Mouse (Mus musculus): ENCODE results near the gene Gm38431.

The Gm38431 gene

GRCm38 (mm10) chr9:21041308-21041707 lies 50.5 kb downstream of the Gm38431 start:
- no peak for DNase-seq (ENCODE audit: low read depth)

- no peak for DNase-seq (ENCODE audit: low read depth)
Observed at GRCm38 (mm10) chr9:21039779-21040178, 52.0 kb downstream of the Gm38431 start.

- no peak for DNase-seq (ENCODE audit: low read depth)
Observed at GRCm38 (mm10) chr9:21037481-21037891, 54.3 kb downstream of the Gm38431 start.

DNA sequence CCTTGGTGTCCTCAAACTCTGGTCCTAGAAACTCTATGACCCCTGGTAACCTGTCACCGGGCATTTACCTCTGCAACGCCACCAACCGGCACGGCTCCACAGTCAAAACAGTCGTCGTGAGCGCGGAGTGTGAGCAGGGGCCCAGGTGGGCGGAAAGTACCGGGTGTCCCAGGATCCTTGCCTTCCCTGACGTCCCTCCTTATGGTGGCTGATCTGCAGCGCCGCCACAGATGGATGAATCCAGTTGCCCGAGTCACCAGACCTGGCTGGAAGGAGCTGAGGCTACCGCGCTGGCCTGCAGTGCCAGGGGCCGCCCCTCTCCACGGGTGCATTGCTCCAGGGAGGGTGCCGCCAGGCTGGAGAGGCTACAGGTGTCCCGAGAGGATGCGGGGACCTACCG lies 55.1 kb downstream of the Gm38431 start:
- DNase-seq (ENCODE audit: low read depth) = no peak

- DNase-seq (ENCODE audit: low read depth) = no peak
Observed at GRCm38 (mm10) chr9:21036161-21036560, 55.6 kb downstream of the Gm38431 start.

DNA sequence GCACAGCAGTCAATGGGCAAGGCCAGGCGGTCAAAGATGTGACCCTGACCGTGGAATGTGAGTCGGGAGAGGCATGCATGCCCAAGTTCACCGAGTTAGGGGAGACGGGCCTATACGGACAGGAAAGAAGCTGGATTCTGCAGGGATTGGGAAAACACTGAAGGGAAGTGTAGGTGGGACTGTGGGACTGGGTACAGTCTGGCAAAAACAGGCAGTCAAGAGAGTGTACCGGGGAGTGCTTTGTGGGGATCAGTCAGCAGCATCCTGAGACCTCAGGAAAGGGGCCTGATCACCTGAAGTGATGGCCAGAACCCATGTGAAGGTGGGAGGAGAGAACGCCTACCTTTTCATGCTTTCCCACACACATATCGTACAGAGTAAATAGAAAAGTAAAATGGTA lies 56.2 kb downstream of the Gm38431 start:
- no peak for DNase-seq (ENCODE audit: low read depth)

DNA sequence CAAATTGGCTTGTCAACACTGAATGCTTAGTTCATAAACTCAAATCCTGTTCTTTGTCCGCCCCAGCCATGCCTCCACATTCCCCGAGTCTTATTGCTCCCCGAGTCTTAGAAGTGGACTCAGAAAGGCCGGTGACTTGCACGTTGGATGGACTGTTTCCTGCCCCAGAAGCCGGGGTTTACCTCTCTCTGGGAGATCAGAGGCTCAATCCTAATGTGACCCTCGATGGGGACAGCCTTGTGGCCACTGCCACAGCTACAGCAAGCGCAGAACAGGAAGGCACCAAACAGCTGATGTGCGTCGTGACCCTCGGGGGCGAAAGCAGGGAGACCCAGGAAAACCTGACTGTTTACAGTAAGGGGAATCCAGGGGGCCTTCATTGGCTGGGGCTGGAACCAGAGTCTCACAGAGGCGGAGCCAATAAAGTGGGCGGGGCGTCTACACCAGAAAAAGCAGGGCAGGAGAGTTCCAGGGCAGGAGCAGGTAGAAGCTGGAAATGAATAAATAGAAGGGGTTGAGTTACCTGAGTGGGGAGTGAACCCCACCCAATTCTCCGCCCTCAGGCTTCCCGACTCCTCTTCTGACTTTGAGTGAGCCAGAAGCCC lies 57.2 kb downstream of the Gm38431 start:
- DNase-seq (ENCODE audit: low read depth) = no peak

GRCm38 (mm10) chr9:21033136-21033535 lies 58.7 kb downstream of the Gm38431 start:
- DNase-seq (ENCODE audit: low read depth) = peak; percentile 72

- DNase-seq (ENCODE audit: low read depth) = no peak
Observed at GRCm38 (mm10) chr9:21032491-21032890, 59.3 kb downstream of the Gm38431 start.

DNA sequence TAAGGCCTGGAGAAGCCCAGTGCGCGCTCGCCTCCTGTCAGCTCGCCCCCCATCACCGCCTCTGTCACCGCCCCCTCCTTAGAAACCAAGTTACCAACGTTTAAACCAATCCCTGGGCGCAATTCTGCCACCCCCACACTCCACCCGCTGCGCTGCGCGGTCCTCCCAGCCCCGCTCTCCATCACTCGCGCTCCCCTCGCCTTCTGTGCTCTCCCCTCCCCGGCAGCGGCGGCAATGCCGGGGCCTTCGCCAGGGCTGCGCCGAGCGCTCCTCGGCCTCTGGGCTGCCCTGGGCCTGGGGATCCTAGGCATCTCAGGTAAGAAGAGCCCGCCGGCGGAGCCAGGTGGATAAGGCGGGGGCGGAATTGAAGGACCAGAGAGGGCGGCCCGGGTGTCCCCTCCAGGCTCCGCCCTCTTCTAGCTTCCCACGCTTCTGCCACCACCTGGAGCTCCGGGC lies 59.9 kb downstream of the Gm38431 start, which contains the start of gene Icam5:
Gene Icam5 (plus strand): TSS at position 178 of the 456 bp plus-strand sequence.
- DNase-seq (ENCODE audit: low read depth) = no peak

GRCm38 (mm10) chr9:21031251-21031895 lies 60.4 kb downstream of the Gm38431 start:
- peak; percentile 47 for DNase-seq (ENCODE audit: low read depth)

DNA sequence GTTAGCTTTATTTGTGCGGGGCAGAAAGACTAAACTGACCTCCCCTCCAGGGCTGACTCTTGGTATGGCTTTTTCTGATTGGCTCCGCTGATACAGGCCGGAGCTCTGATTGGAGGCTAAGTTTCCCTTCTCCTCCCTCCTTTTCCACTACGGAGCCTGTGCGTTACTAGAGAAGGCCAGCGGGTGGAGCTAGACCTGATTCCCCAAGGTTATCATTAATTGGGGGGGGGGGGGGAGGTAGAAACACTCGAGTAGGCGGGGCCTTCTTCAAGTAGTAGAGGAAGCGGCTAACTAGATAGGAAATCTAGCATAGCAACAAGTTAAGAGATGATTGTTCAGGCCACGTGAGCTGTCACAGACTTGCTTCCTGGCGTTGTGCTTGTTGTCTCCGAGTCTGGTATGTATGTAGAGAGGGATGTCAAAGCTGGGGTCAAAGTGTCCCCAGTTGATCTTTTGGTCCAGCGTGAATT lies 61.0 kb downstream of the Gm38431 start:
- peak; percentile 95 for DNase-seq (ENCODE audit: low read depth)

DNA sequence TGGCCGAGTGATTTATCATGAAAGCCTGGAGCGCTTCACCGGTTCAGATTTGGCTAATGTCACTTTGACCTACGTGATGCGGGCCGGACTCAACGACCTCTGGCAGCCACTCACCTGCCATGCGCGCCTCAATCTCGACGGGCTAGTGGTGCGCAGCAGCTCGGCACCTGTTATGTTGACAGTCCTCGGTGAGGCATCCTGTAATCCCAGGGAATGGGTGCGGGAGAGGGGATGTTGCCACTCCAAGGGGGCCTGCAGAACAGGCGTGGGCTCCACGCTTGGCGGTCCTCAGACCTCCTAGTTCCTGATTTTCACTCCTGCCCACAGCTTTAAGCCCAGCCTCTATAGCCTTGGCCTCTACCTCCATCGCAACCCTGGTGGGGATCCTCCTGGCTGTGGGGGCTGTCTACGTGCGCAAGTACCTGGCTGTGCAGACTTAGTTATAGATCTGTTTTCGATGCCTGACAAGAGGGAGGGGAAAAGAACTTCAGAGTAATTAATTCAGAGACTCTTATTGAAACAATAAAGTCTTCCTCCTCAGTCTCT lies 61.7 kb downstream of the Gm38431 start:
- no peak for DNase-seq (ENCODE audit: low read depth)

DNA sequence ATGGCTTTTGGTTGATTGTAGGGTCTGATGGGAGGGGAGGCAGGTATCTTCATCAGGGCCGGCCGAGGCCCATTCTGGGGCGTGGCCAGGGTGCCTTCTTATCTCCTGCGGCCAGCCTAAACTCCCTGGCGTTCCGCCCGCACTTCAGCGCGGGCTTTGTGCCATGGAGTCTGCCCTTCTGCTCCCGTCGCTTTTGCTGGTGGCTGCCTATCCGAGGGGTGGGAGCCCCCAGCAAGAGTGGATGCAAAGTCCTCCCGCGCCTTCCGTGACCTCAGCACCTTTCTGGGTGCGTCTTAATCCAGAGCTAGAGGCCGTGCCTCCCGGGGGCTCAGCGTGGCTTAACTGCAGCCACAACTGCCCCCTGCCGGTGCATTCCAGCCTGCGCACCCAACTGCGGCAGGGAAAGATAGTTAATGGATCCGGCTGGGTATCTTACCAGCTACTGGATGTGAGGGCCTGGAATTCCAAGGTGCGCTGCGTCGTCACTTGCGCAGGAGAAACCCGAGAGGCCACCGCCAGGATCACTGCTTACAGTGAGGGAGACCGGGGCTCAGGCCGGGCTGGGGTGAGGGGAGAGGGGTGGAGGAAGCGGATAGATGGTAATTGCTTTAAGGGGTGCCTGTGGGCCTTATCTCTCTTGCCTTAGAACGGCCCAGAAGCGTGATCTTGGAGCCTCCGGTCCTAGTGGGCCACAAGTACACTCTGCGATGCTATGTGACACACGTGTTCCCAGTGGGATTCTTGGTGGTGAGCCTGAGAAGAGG lies 62.3 kb downstream of the Gm38431 start, which contains the start of gene Icam4:
Gene Icam4 (plus strand): TSS at position 83 of the 764 bp plus-strand sequence.
- DNase-seq (ENCODE audit: low read depth) = no peak

GRCm38 (mm10) chr9:21028560-21029110 lies 63.2 kb downstream of the Gm38431 start:
- DNase-seq (ENCODE audit: low read depth) = no peak

DNA sequence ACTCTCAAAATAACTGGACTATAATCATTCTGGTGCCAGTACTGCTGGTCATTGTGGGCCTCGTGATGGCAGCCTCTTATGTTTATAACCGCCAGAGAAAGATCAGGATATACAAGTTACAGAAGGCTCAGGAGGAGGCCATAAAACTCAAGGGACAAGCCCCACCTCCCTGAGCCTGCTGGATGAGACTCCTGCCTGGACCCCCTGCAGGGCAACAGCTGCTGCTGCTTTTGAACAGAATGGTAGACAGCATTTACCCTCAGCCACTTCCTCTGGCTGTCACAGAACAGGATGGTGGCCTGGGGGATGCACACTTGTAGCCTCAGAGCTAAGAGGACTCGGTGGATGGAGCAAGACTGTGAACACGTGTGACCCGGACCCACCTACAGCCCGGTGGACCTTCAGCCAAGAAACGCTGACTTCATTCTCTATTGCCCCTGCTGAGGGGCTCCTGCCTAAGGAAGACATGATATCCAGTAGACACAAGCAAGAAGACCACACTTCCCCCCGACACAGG lies 64.0 kb downstream of the Gm38431 start:
- no peak for DNase-seq (ENCODE audit: low read depth)

- no peak for DNase-seq (ENCODE audit: low read depth)
Observed at GRCm38 (mm10) chr9:21026849-21027248, 64.9 kb downstream of the Gm38431 start.

DNA sequence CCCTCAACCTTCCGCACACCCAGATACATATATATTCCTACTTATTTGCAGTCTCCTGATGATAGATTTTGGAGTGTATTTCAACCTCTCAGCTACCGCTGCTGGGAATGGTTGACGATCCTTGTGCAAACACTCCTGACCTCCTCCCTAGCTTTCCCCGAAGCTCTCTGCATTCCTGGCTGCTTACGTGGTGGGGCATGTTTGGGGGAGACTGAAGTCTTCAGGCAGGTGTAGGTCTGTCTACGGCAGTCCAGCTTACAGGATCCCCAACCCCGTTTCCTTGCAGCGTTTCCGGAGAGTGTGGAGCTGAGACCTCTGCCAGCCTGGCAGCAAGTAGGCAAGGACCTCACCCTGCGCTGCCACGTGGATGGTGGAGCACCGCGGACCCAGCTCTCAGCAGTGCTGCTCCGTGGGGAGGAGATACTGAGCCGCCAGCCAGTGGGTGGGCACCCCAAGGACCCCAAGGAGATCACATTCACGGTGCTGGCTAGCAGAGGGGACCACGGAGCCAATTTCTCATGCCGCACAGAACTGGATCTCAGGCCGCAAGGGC lies 66.5 kb downstream of the Gm38431 start:
- no peak for DNase-seq (ENCODE audit: low read depth)

DNA sequence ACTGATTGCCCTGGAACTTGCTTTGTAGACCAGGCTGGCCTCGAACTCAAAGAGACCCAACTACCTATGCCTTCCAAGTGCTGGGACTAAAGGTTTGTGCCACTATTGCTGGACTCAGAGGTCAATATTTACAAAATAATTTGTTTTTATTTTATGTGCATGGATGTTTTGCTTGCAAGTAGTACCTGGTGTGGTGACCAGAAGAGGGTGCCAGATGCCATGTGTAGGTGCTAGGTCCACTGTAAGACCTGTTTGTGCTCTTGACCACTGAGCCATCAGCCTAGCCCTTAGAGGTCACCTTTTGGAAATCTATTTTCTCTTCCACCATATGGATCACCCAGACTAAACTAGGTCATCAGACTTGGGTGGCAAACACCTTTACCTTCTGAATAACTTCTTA lies 69.1 kb downstream of the Gm38431 start:
- DNase-seq (ENCODE audit: low read depth) = no peak

DNA sequence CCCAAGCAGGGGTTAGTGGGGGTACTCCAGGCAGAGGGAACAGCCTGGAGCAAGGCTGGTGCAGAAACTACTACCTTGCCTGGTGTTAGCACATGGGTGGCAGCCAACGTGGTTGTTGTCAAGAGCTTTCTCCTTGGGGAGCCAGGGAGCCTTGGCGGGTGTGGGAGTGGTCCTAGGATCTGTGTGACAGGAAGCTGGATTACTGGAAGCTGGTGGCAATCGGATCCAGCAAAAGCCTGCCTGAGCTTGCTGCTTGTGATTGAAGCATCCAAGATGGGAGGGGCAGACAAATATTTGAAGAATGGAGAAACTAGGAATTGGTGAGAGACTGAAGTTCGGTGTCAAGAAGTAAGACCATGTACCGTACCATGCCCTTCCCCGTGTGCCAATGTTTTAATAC lies 69.5 kb downstream of the Gm38431 start:
- no peak for DNase-seq (ENCODE audit: low read depth)

DNA sequence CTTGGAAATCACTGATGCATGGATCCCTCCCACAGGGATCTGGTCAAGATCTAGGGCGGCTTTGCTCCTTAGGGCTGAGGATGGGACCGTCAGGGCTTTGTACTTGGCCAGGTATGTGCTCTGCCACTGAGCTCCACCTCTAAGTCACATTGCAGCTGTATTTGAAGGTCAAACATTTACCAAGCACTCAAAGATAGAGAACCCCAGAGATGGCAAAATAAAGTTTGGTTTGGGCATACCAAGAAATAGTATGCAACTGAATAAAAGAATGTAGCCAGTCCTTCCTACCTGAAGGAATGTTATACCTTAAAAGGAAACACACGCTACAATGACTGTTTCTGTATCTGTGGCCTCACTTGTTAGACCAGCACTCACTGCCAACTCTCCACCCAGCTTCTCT lies 70.4 kb downstream of the Gm38431 start:
- DNase-seq (ENCODE audit: low read depth) = no peak

DNA sequence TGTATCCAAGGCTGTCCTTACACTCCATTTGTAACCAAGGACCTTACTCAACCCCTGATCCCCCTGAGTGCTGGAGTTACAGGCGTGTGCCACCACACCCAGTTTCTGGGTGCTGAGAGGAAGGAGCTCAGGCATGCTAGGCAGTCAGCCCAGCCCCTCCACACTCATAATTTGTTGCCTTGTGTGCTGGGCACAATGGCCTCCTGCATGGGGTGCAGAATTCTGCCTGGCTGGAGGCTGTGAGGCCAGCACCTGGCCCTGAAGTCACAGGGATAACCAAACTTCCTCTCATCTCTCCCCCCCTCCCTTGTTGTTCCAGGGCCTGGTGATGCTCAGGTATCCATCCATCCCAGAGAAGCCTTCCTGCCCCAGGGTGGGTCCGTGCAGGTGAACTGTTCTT lies 73.2 kb downstream of the Gm38431 start:
- DNase-seq (ENCODE audit: low read depth) = no peak

All from fibroblast of lung, adult 2 months (primary cell).